Mouse (Mus musculus) limb, embryonic 15.5 days (tissue): ENCODE data around the gene Arid1b. TPM values are rescaled to one million over a fixed set of nuclear protein-coding genes. Genes with fewer than 3 reads are reported as not detected.

ENCODE experiments used
- ATAC-seq: fragments of 200-750 bp; cut with Nextera tagmentation; 2 replicates; pipeline ENCODE4 v1.8.0; 2017; ENCODE audit warnings: low read depth, moderate TSS enrichment; ENCODE audit not compliant: insufficient number of reproducible peaks, low FRiP score, low TSS enrichment
- H3K27ac ChIP-seq: fragments of 300-500 bp; sonication (generic); 2 replicates; pipeline ENCODE4 v1.5.1; 2015; ENCODE audit warnings: moderate library complexity, mild to moderate bottlenecking, inconsistent platforms
- H3K27me3 ChIP-seq: fragments of 300-500 bp; sonication (generic); 2 replicates; pipeline ENCODE4 v1.6.1; 2015; ENCODE audit warnings: inconsistent platforms
- H3K36me3 ChIP-seq: fragments of 300-500 bp; sonication (generic); 2 replicates; pipeline ENCODE4 v1.6.1; 2015; ENCODE audit warnings: inconsistent platforms
- H3K4me1 ChIP-seq: fragments of 300-500 bp; sonication (generic); 2 replicates; pipeline ENCODE4 v1.6.1; 2015; ENCODE audit warnings: inconsistent platforms
- H3K4me2 ChIP-seq: fragments of 300-500 bp; sonication (generic); 2 replicates; pipeline ENCODE4 v1.6.1; 2015; ENCODE audit warnings: mild to moderate bottlenecking, inconsistent platforms
- H3K4me3 ChIP-seq: fragments of 300-500 bp; sonication (generic); 2 replicates; pipeline ENCODE4 v1.5.1; 2015; ENCODE audit warnings: mild to moderate bottlenecking, inconsistent platforms
- H3K9ac ChIP-seq: fragments of 300-500 bp; sonication (generic); 2 replicates; pipeline ENCODE4 v1.6.1; 2015; ENCODE audit warnings: inconsistent platforms
- H3K9me3 ChIP-seq: fragments of 300-500 bp; sonication (generic); 2 replicates; pipeline ENCODE4 v1.6.1; 2016; ENCODE audit warnings: inconsistent platforms
- WGBS: fragments of 180-500 bp; shearing (Covaris S2); methylation state at CpG from one replicate; pipeline ENCODE4 v1.1.7; 2015; 5-methylcytosine and 5-hydroxymethylcytosine counted together
- polyA plus RNA-seq: library from polyadenylated mRNA; unstranded; fragments of >200 nt; fragmentation: Nextera tagmentation; extraction: Ambion mirVana; gene quantifications from 2 replicates; pipeline ENCODE4 v1.2.1, GENCODE M21; 2015

The Arid1b gene
- polyA plus RNA-seq, 1 experiment from 2014 or later, result 11.4 TPM

GRCm38 (mm10) chr17:5008761-5009160 lies 14.6 kb downstream of the Arid1b start:
- no peaks in the 10 kb centered on the region for H3K27me3 ChIP-seq
- H3K4me1 ChIP-seq, result peaks cover 59% of the 10 kb centered on the region
- no peak overlapping the region for H3K27ac ChIP-seq
- ATAC-seq, result no peak
- no peak overlapping the region for H3K4me2 ChIP-seq
- no peak overlapping the region for H3K4me3 ChIP-seq
- H3K36me3 ChIP-seq, result no peaks in the 10 kb centered on the region
- no peak overlapping the region for H3K9ac ChIP-seq
- 62% methylated on average over 5 of the region's 5 CpGs for WGBS
- H3K9me3 ChIP-seq, result no peaks in the 10 kb centered on the region

- no peak overlapping the region for H3K27ac ChIP-seq
- WGBS, result 71% methylated on average over 12 of the region's 12 CpGs
- no peak overlapping the region for H3K4me2 ChIP-seq
- no peak overlapping the region for H3K9ac ChIP-seq
- no peak for ATAC-seq
- no peak overlapping the region for H3K4me3 ChIP-seq
- H3K36me3 ChIP-seq, result no peaks in the 10 kb centered on the region; the same call in 1 of the 2 replicates
- peaks cover 49% of the 10 kb centered on the region for H3K4me1 ChIP-seq
- no peaks in the 10 kb centered on the region for H3K9me3 ChIP-seq
- H3K27me3 ChIP-seq, result no peaks in the 10 kb centered on the region
Measured at GRCm38 (mm10) chr17:5009526-5010260, 15.6 kb downstream of the Arid1b start.

- Histone ChIP-seq H3K9ac (no peak overlapping the region), H3K4me3 (no peak overlapping the region), H3K27me3 (no peaks in the 10 kb centered on the region), H3K4me2 (no peak overlapping the region), H3K9me3 (no peaks in the 10 kb centered on the region), H3K4me1 (peaks cover 39% of the 10 kb centered on the region), H3K27ac (no peak overlapping the region), H3K36me3 (no peaks in the 10 kb centered on the region; the same call in 1 of the 2 replicates)
- ATAC-seq, result no peak
- 59% methylated on average over 7 of the region's 7 CpGs for WGBS
Measured at GRCm38 (mm10) chr17:5010781-5011180, 16.6 kb downstream of the Arid1b start.

- Histone ChIP-seq H3K4me2 (no peak overlapping the region), H3K27me3 (no peaks in the 10 kb centered on the region), H3K36me3 (no peaks in the 10 kb centered on the region; the same call in 1 of the 2 replicates), H3K9ac (no peak overlapping the region), H3K4me3 (no peak overlapping the region), H3K27ac (peak overlapping the region; percentile 33; the same call in 1 of the 2 replicates), H3K4me1 (peaks cover 29% of the 10 kb centered on the region), H3K9me3 (no peaks in the 10 kb centered on the region)
- no peak for ATAC-seq
- 62% methylated on average over 3 of the region's 3 CpGs for WGBS
Measured at GRCm38 (mm10) chr17:5012091-5012490, 18.0 kb downstream of the Arid1b start.

- H3K4me1 ChIP-seq, result peaks cover 26% of the 10 kb centered on the region
- H3K36me3 ChIP-seq, result no peaks in the 10 kb centered on the region; the same call in 1 of the 2 replicates
- 0 out of 2 replicates have a peak, but pooled peaks have one; percentile 31 for ATAC-seq
- H3K4me3 ChIP-seq, result no peak overlapping the region
- no peak overlapping the region for H3K9ac ChIP-seq
- WGBS, result 64% methylated on average over 4 of the region's 4 CpGs
- H3K27me3 ChIP-seq, result no peaks in the 10 kb centered on the region
- H3K4me2 ChIP-seq, result no peak overlapping the region
- no peaks in the 10 kb centered on the region for H3K9me3 ChIP-seq
- peak overlapping the region; percentile 33; the same call in 1 of the 2 replicates for H3K27ac ChIP-seq
Measured at GRCm38 (mm10) chr17:5012517-5012916, 18.4 kb downstream of the Arid1b start.

- Histone ChIP-seq H3K9ac (no peak overlapping the region), H3K4me3 (no peak overlapping the region), H3K9me3 (no peaks in the 10 kb centered on the region), H3K36me3 (no peaks in the 10 kb centered on the region; the same call in 1 of the 2 replicates), H3K27me3 (no peaks in the 10 kb centered on the region), H3K27ac (no peak overlapping the region), H3K4me1 (peaks cover 21% of the 10 kb centered on the region), H3K4me2 (no peak overlapping the region)
- no peak for ATAC-seq
- WGBS, result 82% methylated on average over 23 of the region's 23 CpGs
Measured at GRCm38 (mm10) chr17:5014327-5014957, 20.3 kb downstream of the Arid1b start.

GRCm38 (mm10) chr17:5016404-5016803 lies 22.3 kb downstream of the Arid1b start:
- peaks cover 26% of the 10 kb centered on the region for H3K4me1 ChIP-seq
- no peak overlapping the region for H3K4me2 ChIP-seq
- 46% methylated on average over 4 of the region's 4 CpGs for WGBS

GRCm38 (mm10) chr17:5017065-5017464 lies 22.9 kb downstream of the Arid1b start:
- Histone ChIP-seq H3K4me2 (no peak overlapping the region), H3K27ac (no peak overlapping the region), H3K27me3 (no peaks in the 10 kb centered on the region), H3K36me3 (no peaks in the 10 kb centered on the region; the same call in 1 of the 2 replicates), H3K4me3 (no peak overlapping the region), H3K4me1 (peaks cover 29% of the 10 kb centered on the region), H3K9ac (no peak overlapping the region), H3K9me3 (no peaks in the 10 kb centered on the region)
- ATAC-seq, result no peak
- WGBS, result 74% methylated on average over 10 of the region's 10 CpGs

More at GRCm38 (mm10) chr17:5016404-5016803, 22.3 kb downstream of the Arid1b start:
- no peak overlapping the region for H3K4me3 ChIP-seq
- ATAC-seq, result no peak
- H3K27ac ChIP-seq, result no peak overlapping the region
- no peaks in the 10 kb centered on the region for H3K27me3 ChIP-seq
- no peaks in the 10 kb centered on the region; the same call in 1 of the 2 replicates for H3K36me3 ChIP-seq
- H3K9ac ChIP-seq, result no peak overlapping the region
- no peaks in the 10 kb centered on the region for H3K9me3 ChIP-seq

GRCm38 (mm10) chr17:5021303-5022003 lies 27.3 kb downstream of the Arid1b start:
- Histone ChIP-seq H3K9me3 (no peaks in the 10 kb centered on the region), H3K9ac (no peak overlapping the region), H3K4me3 (no peak overlapping the region), H3K4me1 (peaks cover 33% of the 10 kb centered on the region), H3K36me3 (no peaks in the 10 kb centered on the region), H3K27ac (no peak overlapping the region; the same call in 1 of the 2 replicates), H3K4me2 (no peak overlapping the region), H3K27me3 (no peaks in the 10 kb centered on the region)
- ATAC-seq, result no peak
- 22% methylated on average over 11 of the region's 11 CpGs for WGBS

- Histone ChIP-seq H3K9me3 (no peaks in the 10 kb centered on the region), H3K9ac (no peak overlapping the region), H3K27me3 (no peaks in the 10 kb centered on the region), H3K4me1 (peaks cover 33% of the 10 kb centered on the region), H3K4me3 (no peak overlapping the region), H3K36me3 (no peaks in the 10 kb centered on the region), H3K4me2 (no peak overlapping the region), H3K27ac (no peak overlapping the region; the same call in 1 of the 2 replicates)
- ATAC-seq, result no peak
- WGBS, result 43% methylated on average over 9 of the region's 9 CpGs
Measured at GRCm38 (mm10) chr17:5022019-5022544, 27.9 kb downstream of the Arid1b start.

GRCm38 (mm10) chr17:5023745-5024144 lies 29.6 kb downstream of the Arid1b start:
- 70% methylated on average over 10 of the region's 10 CpGs for whole genome bisulfite sequencing
- ATAC-seq, result no peak
- H3K9ac ChIP-seq, result no peak overlapping the region
- H3K27me3 ChIP-seq, result no peaks in the 10 kb centered on the region
- H3K4me2 ChIP-seq, result no peak overlapping the region
- no peak overlapping the region for H3K4me3 ChIP-seq
- no peak overlapping the region for H3K27ac ChIP-seq
- H3K36me3 ChIP-seq, result no peaks in the 10 kb centered on the region
- peaks cover 26% of the 10 kb centered on the region for H3K4me1 ChIP-seq
- H3K9me3 ChIP-seq, result no peaks in the 10 kb centered on the region
